Mouse (Mus musculus): ENCODE data around the gene Gm42906. TPM values are rescaled to one million over a fixed set of nuclear protein-coding genes. Genes with fewer than 3 reads are reported as not detected.

Gene Gm42906
- polyA plus RNA-seq, 1 experiment from 2014 or later, result 0.38 TPM

DNA sequence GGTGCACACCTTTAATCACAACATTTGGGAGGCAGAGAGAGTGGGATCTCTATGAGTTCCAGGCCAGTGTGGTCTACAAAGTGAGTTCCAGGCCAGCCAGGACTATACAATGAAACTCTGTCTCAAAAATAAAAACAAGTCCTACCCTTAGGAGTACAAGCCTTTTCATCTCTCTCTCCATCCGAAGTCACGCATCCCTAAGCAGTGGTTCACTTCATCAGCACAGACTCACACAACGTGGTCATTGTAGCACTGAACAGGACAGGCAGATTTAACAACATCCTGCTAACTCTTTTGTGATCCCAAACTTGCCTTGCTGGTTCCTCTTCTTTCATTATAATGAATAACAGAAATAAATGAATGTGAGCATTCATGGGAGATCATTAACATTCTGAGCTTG is 226.7 kb downstream of the Gm42906 start:
- no peak overlapping the region for H3K4me3 ChIP-seq
- no peak overlapping the region for H3K9ac ChIP-seq
- no peak overlapping the region for H3K4me2 ChIP-seq
- H3K4me1 ChIP-seq (replicated peaks), result 0 out of 2 replicates have a peak, but pooled peaks cover 8% of the 10 kb centered on the region
- no peaks in the 10 kb centered on the region for H3K36me3 ChIP-seq
- H3K27me3 ChIP-seq, result no peaks in the 10 kb centered on the region
- WGBS, result 73% methylated on average over 3 of the region's 3 CpGs
- no peaks in the 10 kb centered on the region for H3K9me3 ChIP-seq (replicated peaks)
- ATAC-seq (replicated peaks; ENCODE audit: insufficient number of reproducible peaks, insufficient read depth, low FRiP score, low read depth), result no peak
- H3K27ac ChIP-seq, result no peak overlapping the region

DNA sequence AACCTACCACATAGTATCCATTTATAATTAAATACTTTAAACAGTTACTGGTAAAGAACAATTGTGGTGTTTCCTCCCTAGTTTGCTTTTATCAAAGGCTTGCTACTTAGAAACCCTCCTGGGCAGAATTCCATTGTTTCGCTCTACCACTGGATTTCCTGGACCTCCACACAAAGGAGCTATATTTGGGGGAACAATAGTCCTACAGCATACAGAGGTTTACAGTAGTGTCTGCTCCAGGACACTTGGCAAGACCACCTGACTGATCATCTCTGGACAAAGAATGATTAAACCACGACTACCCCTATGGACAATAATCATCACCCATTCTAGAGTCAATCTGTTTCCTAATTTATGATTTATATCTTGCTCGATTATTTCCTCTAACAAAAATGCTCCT is 228.7 kb downstream of the Gm42906 start:
- ATAC-seq (replicated peaks; ENCODE audit: insufficient number of reproducible peaks, insufficient read depth, low FRiP score, low read depth), result no peak

DNA sequence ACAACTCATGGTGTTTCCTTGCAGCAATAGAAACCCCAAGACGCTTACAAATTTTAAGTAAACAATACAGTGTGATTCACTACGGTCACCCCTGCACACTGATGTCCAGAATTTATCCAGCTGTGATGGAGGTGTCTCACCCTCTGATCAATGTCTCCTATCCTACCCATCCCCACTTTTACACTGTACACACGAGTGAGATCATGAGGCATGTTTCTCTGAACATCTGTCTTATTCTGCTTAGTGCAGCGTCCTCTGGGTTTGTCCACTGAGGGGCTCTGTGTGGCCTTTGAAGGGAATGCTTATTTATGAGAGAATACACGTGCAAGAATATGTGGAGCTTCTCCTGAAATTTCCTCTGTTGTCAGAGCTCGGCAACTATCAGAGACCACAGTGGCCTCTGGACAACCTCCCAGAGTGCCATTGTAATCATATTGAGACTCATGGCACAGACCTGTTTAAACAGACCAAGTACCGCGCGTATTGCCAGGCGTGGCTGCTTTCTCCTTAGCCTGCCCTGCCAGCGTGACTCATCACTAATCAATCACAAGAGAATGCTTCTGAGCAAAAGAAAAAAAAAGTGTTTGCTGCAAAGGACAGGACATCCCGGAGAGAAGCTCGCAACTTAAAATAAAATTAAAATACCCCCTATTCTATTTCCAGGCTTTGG is 231.2 kb downstream of the Gm42906 start:
- Histone ChIP-seq H3K4me2 (no peak overlapping the region), H3K4me1 (replicated peaks) (0 out of 2 replicates have a peak, but pooled peaks cover 6% of the 10 kb centered on the region), H3K27me3 (no peaks in the 10 kb centered on the region), H3K9me3 (replicated peaks) (no peaks in the 10 kb centered on the region), H3K36me3 (no peaks in the 10 kb centered on the region), H3K27ac (no peak overlapping the region), H3K9ac (no peak overlapping the region), H3K4me3 (no peak overlapping the region)
- ATAC-seq (replicated peaks; ENCODE audit: insufficient number of reproducible peaks, insufficient read depth, low FRiP score, low read depth), result no peak
- WGBS, result 63% methylated on average over 13 of the region's 13 CpGs

More for the DNA sequence above, 228.7 kb downstream of the Gm42906 start:
- no peaks in the 10 kb centered on the region for H3K9me3 ChIP-seq (replicated peaks)
- H3K27me3 ChIP-seq, result no peaks in the 10 kb centered on the region
- no peak overlapping the region for H3K4me3 ChIP-seq
- H3K36me3 ChIP-seq, result no peaks in the 10 kb centered on the region
- 0 out of 2 replicates have a peak, but pooled peaks cover 8% of the 10 kb centered on the region for H3K4me1 ChIP-seq (replicated peaks)
- no peak overlapping the region for H3K9ac ChIP-seq
- 56% methylated on average over 3 of the region's 3 CpGs for WGBS
- no peak overlapping the region for H3K4me2 ChIP-seq
- H3K27ac ChIP-seq, result no peak overlapping the region

DNA sequence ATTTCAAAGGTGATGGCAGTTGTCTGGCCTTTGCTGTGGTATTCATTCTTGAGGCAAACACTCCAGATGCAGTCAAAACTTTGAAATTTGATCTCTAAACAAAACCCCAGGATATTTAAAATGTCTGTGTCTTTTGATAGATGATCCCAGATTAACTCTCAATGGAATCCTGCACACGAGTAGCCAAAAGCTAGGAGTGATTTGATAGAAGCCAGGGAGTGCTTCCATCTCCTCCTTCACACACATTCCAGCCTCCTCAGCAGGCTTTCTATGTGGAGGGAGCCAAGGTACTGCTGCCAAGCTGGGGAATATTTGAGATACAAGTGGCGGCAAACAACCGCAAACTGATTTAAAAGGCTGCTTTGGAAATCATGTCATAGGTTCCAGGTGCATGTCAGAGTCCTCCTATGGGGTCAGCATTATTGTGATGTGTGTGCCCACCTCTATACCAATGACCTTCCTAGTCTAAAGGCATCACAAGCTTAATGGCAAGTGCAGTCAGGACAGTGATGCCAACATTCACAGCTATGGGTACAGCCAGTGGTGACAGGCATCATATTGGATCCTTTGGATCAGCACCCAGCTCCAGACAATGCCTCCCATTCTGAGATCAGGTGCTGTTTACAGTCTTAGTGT is 234.0 kb downstream of the Gm42906 start:
- Histone ChIP-seq H3K9me3 (replicated peaks) (no peaks in the 10 kb centered on the region), H3K27me3 (no peaks in the 10 kb centered on the region), H3K4me3 (no peak overlapping the region), H3K9ac (no peak overlapping the region), H3K4me2 (no peak overlapping the region), H3K27ac (no peak overlapping the region), H3K36me3 (no peaks in the 10 kb centered on the region), H3K4me1 (replicated peaks) (0 out of 2 replicates have a peak, but pooled peaks cover 2% of the 10 kb centered on the region)
- WGBS, result 45% methylated on average over 3 of the region's 3 CpGs
- no peak for ATAC-seq (replicated peaks; ENCODE audit: insufficient number of reproducible peaks, insufficient read depth, low FRiP score, low read depth)

DNA sequence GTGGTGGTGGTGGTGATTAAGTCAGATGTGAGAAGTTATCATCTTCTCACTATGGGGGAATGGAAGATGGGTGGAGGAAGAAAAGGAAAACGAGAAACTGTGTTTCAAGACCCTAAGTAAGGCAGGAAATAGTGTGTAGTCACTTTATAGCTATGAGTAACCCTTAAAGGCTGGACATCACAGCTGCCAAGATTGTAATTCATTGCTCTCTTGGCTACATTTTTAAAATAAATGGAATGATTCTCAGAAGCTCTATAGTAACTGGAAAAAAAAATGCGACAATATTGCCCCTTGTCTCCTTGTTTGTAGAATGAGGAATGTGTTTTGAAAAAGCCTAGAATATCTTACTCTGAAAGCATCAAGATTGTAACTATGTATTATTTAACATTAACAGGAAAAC is 235.7 kb downstream of the Gm42906 start:
- 52% methylated on average over 2 of the region's 2 CpGs for WGBS
- Histone ChIP-seq H3K4me2 (no peak overlapping the region), H3K4me1 (replicated peaks) (0 out of 2 replicates have a peak, but pooled peaks cover 2% of the 10 kb centered on the region), H3K9ac (no peak overlapping the region), H3K9me3 (replicated peaks) (no peaks in the 10 kb centered on the region), H3K27me3 (no peaks in the 10 kb centered on the region), H3K4me3 (no peak overlapping the region), H3K27ac (no peak overlapping the region), H3K36me3 (no peaks in the 10 kb centered on the region)
- ATAC-seq (replicated peaks; ENCODE audit: insufficient number of reproducible peaks, insufficient read depth, low FRiP score, low read depth), result no peak

DNA sequence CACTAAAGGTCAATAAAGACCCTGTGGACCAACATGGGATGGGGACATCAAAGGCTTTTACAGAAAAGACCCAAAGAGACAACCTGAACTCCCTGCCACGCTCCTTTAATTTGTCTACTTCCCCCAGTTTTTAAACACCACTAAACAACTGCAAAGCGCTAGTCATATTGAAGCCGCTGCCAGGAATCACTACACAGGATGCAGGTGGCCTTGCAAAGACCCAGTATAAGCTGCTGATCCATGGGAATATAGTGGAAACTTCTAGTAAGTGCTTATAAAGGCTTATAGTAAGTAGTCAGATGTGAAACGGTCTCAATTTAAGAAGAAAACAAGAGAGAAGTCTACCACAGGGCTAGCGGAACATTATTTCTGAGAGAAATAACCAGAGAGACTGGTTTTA is 237.2 kb downstream of the Gm42906 start:
- no peak overlapping the region for H3K9ac ChIP-seq
- H3K4me2 ChIP-seq, result peak overlapping the region; percentile 80; the same call in 1 of the 2 replicates
- H3K36me3 ChIP-seq, result no peaks in the 10 kb centered on the region
- H3K27ac ChIP-seq, result no peak overlapping the region
- no peaks in the 10 kb centered on the region for H3K9me3 ChIP-seq (replicated peaks)
- 0 out of 2 replicates have a peak, but pooled peaks cover 2% of the 10 kb centered on the region for H3K4me1 ChIP-seq (replicated peaks)
- no peaks in the 10 kb centered on the region for H3K27me3 ChIP-seq
- 76% methylated on average over 5 of the region's 5 CpGs for whole genome bisulfite sequencing
- ATAC-seq (replicated peaks; ENCODE audit: insufficient number of reproducible peaks, insufficient read depth, low FRiP score, low read depth), result no peak
- no peak overlapping the region for H3K4me3 ChIP-seq

DNA sequence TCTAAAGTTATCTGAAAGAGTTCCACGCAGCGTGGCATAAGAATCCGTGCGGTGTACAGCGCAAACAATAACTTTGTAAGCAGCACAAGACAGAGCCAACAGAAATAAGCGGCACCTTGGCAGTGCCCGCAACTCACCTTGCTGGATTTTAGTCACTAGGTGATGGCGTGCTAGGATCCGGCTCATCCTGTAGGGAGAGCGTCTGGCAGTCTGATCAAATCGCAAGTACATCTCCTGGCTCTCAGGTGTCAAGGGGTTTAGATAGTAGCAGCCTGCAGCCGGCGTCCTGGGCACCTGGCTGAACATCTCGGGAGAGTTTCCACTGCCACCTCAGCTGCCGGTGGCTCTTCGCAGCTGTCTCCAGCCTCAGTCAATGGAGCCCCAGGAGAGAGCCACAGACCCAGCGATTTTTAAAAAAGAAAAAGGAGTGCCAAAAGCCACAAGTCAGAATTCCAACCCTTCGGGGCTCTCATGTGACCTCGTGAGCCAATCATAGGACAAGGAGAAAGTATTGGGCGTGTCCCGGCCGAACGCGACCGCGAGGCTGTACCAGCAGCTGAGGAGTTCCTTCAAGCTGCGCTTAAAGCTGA is 238.1 kb downstream of the Gm42906 start:
- Histone ChIP-seq H3K27ac (peak overlapping the region; percentile 38), H3K4me3 (peak overlapping the region; percentile 64), H3K4me1 (replicated peaks) (0 out of 2 replicates have a peak, but pooled peaks cover 5% of the 10 kb centered on the region), H3K4me2 (peak overlapping the region; percentile 80), H3K9ac (peak overlapping the region; percentile 56), H3K9me3 (replicated peaks) (no peaks in the 10 kb centered on the region), H3K27me3 (no peaks in the 10 kb centered on the region), H3K36me3 (no peaks in the 10 kb centered on the region)
- peak; percentile 89 for ATAC-seq (replicated peaks; ENCODE audit: insufficient number of reproducible peaks, insufficient read depth, low FRiP score, low read depth)
- WGBS, result under 1% methylated on average over 27 of the region's 27 CpGs

DNA sequence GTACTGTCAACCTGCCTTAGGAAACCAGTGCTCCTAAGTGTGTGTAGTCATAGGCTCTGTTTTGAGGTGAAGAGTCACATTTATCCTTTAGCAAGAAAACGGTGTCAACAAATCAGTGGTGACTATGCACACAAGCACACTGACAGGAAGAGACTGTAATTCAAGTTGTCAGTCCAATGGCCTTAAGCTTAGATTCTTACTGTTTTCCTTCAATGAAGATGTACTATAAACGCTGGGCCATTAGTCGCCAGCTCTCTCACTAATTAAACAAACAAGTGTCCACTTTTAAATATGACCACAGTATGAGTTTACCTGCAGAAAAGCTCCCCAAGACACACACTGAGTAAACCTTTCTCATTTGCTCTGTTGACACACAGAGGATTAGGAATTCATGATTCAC is 238.6 kb downstream of the Gm42906 start:
- ATAC-seq (replicated peaks; ENCODE audit: insufficient number of reproducible peaks, insufficient read depth, low FRiP score, low read depth), result no peak
- peak overlapping the region; percentile 80 for H3K4me2 ChIP-seq
- H3K27me3 ChIP-seq, result no peaks in the 10 kb centered on the region
- H3K27ac ChIP-seq, result peak overlapping the region; percentile 38; the same call in 1 of the 2 replicates
- 25% methylated on average over 3 of the region's 3 CpGs for WGBS
- H3K4me3 ChIP-seq, result peak overlapping the region; percentile 64
- H3K9me3 ChIP-seq (replicated peaks), result no peaks in the 10 kb centered on the region
- no peaks in the 10 kb centered on the region for H3K36me3 ChIP-seq
- H3K9ac ChIP-seq, result peak overlapping the region; percentile 56
- H3K4me1 ChIP-seq (replicated peaks), result 0 out of 2 replicates have a peak, but pooled peaks cover 5% of the 10 kb centered on the region

DNA sequence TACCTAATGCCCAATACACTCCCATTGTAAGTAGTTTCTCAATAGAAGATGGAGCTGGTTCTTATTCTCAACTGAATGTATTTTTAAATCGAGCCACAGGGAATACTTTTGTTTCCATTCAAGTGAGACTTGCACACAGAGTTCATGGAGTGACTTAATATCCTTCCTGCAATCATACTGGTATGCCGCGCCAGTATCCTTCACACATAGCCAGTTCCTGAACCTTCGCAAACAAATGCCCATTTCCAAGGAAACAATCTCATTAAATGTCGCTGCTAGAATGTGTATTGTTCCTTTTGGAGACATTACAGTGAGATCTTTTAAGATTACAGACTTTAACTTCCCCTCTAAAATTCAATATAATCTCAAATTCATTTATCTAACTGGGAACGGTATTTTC is 239.3 kb downstream of the Gm42906 start:
- Histone ChIP-seq H3K4me3 (no peak overlapping the region), H3K9ac (no peak overlapping the region), H3K4me2 (peak overlapping the region; percentile 80), H3K4me1 (replicated peaks) (peaks cover 9% of the 10 kb centered on the region; the same call in 1 of the 2 replicates), H3K36me3 (no peaks in the 10 kb centered on the region), H3K9me3 (replicated peaks) (no peaks in the 10 kb centered on the region), H3K27me3 (no peaks in the 10 kb centered on the region), H3K27ac (0 out of 2 replicates have a peak overlapping the region, but pooled peaks have one; percentile 38)
- ATAC-seq (replicated peaks; ENCODE audit: insufficient number of reproducible peaks, insufficient read depth, low FRiP score, low read depth), result no peak
- WGBS, result 69% methylated on average over 6 of the region's 6 CpGs

DNA sequence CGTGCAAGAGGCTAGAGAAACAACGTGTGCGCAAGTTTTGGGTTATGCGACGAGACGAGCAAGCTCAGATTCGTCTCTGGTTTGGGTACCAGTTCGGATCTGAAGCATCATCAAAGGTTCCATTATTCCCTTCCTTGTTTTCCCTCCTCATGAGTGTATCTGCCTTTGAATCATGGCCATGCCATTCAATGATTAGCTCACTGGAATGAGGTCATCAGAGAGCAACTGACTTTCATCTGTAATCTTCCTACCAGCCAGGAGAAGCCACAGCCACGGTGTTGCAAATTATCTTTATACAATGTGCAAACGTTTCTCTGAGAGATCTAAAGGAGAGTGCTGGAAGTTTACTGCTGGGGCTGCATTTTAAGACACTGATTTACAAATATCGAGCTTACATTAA is 240.6 kb downstream of the Gm42906 start:
- Histone ChIP-seq H3K9me3 (replicated peaks) (no peaks in the 10 kb centered on the region), H3K4me1 (replicated peaks) (peaks cover 11% of the 10 kb centered on the region; the same call in 1 of the 2 replicates), H3K36me3 (no peaks in the 10 kb centered on the region), H3K9ac (no peak overlapping the region), H3K4me3 (no peak overlapping the region), H3K27ac (no peak overlapping the region), H3K27me3 (no peaks in the 10 kb centered on the region), H3K4me2 (no peak overlapping the region)
- ATAC-seq (replicated peaks; ENCODE audit: insufficient number of reproducible peaks, insufficient read depth, low FRiP score, low read depth), result no peak
- 76% methylated on average over 11 of the region's 11 CpGs for WGBS

DNA sequence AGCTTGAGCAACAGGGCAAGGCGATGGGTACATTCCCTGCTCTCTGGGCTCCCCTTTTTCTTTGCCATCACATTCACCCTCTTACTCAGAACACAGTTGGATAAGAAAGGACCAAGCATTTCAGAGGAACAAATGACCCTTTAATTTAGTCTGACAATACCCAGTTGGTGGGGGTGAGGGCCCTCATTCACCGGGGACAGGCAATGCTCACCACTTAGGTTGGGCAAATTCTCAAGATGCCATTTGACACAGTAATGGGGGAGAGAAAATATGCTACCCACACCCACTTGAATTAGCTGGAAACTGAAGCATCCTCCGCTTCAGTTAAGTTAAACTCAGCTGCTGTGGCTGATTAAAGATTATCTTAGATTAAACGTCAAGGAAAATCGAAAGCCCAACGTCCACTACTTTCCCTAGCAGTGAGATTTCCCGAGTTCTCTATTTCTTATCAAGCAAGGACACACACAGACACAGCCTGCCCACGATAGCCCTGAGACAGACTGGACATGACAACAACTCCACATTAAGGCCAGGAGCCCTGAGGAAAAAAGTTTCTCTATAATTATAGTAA is 242.6 kb downstream of the Gm42906 start:
- no peak overlapping the region for H3K9ac ChIP-seq
- ATAC-seq (replicated peaks; ENCODE audit: insufficient number of reproducible peaks, insufficient read depth, low FRiP score, low read depth), result no peak
- no peaks in the 10 kb centered on the region for H3K27me3 ChIP-seq
- 39% methylated on average over 8 of the region's 8 CpGs for WGBS
- no peak overlapping the region for H3K27ac ChIP-seq
- no peaks in the 10 kb centered on the region for H3K36me3 ChIP-seq
- H3K4me2 ChIP-seq, result no peak overlapping the region
- peaks cover 11% of the 10 kb centered on the region; the same call in 1 of the 2 replicates for H3K4me1 ChIP-seq (replicated peaks)
- H3K4me3 ChIP-seq, result no peak overlapping the region
- H3K9me3 ChIP-seq (replicated peaks), result no peaks in the 10 kb centered on the region

Data from heart, embryonic 15.5 days (tissue).